Mouse (Mus musculus): ENCODE data around the gene Elf4.

DNA sequence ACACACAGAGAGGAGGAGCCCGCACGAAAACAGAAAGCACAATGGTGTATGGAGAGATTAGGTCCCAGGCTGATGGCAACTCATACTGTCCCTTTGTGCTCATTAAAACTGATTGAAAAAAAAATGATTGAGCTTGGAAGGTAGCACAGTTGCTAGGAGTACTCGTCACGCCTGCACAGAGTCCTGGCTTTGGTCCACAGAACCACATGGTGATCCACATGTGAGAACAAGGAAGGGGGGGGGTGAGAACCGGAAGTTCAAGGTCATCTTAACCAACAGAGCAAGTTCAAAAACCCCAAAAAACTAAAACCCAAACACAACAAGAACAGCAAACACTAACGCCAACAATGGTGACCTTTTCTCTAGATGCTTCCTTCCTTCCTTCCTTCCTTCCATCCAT is 50.3 kb downstream of the Elf4 start:
- TF ChIP-seq CTCF (conservative IDR thresholded peaks at IDR 0.05 in 1 of 2, IDR thresholded peaks at IDR 0.05 in 1 of 2; ENCODE audit: low read depth in 2 of 2, low read length in 2 of 2) (no peak), RCOR1 (conservative IDR thresholded peaks at IDR 0.05; ENCODE audit: low read depth, low read length) (no peak), EP300 (IDR thresholded peaks at IDR 0.05; ENCODE audit: low read length) (no peak), POLR2A (IDR thresholded peaks at IDR 0.05; ENCODE audit: low read depth, low read length) (no peak), MXI1 (IDR thresholded peaks at IDR 0.05; ENCODE audit: low read depth, low read length) (no peak), SMC3 (IDR thresholded peaks at IDR 0.05; ENCODE audit: low read depth, low read length) (no peak), JUN (IDR thresholded peaks at IDR 0.05; ENCODE audit: insufficient read depth, low read depth, low read length) (no peak), ELF1 (IDR thresholded peaks at IDR 0.05; ENCODE audit: low read depth, low read length) (no peak), RAD21 (IDR thresholded peaks at IDR 0.05; ENCODE audit: low read depth, low read length) (no peak), POLR2AphosphoS2 (IDR thresholded peaks at IDR 0.05; ENCODE audit: low read depth, low read length) (no peak), CHD2 (IDR thresholded peaks at IDR 0.05; ENCODE audit: low read length) (no peak), USF1 (IDR thresholded peaks at IDR 0.05; ENCODE audit: low read depth, low read length) (no peak), UBTF (IDR thresholded peaks at IDR 0.05; ENCODE audit: low read depth, low read length) (no peak), CHD1 (IDR thresholded peaks at IDR 0.05; ENCODE audit: low read depth, low read length) (no peak)
